Mouse (Mus musculus): ENCODE results near the gene Zbtb12. TPM values are rescaled to one million over a fixed set of nuclear protein-coding genes. Genes with fewer than 3 reads are reported as not detected.
A peak's percentile ranks its signal among the peaks of the same experiment; 100 is the strongest.
"Not testable (repeated sequence)": the region's sequence is repeated elsewhere in the genome, so short reads cannot be mapped to it uniquely, and the experiment has no call there.

The Zbtb12 gene
- 3.5 and 4.3 TPM in 2 replicates for polyA plus RNA-seq (2015; fragmentation: Nextera tagmentation; extraction: Ambion mirVana)

DNA sequence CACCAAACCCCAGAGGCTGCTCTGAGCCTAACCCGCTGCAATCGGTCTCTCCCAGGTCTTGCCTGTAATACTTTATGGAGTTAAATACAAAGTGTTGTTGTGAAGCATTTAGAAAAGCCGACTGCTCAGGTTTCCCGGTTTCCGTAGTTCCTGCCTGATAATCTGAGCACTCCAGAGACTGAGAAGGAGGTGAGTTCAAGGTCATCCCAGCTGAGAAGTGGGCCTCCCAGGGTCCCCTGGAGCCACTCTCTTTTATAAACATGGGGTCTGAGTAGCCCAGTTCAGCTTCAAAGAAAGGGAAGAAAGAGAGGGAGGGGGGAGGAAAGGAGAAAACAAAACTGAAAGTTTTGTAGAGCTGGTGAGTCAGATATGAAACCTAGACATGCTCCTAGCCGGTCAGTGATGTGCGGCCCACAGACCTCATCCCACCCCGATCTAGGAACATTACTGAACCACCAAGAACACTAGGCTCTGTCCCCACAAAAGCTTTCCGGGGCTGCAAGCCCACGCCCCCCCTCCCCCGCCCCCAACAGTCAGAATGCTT is at the start of gene Zbtb12:
Gene Zbtb12, plus strand, starts transcription at position 148 of the 544 bp plus-strand sequence.
- Histone ChIP-seq H3K27ac (ENCODE audit: low read length) (no peak within 1 kb of the TSS), H3K9ac (replicated peaks; ENCODE audit: low read length) (no peak within 1 kb of the TSS), H3K4me3 (ENCODE audit: low read length) (no peak within 1 kb of the TSS), H3K4me1 (ENCODE audit: insufficient read depth, low read length) (peaks cover 6% of the 10 kb centered on the region), H3K36me3 (ENCODE audit: insufficient read depth, low read length) (no peaks in the 10 kb centered on the region), H3K9me3 (ENCODE audit: low read length) (no peaks in the 10 kb centered on the region), H3K4me2 (replicated peaks; ENCODE audit: low read depth, low read length) (no peak within 1 kb of the TSS), H3K27me3 (ENCODE audit: insufficient read depth, low read length) (no peaks in the 10 kb centered on the region)
- ATAC-seq (ENCODE audit: low FRiP score, low TSS enrichment): no peak
- WGBS: 59% methylated on average over 11 of the region's 11 CpGs

DNA sequence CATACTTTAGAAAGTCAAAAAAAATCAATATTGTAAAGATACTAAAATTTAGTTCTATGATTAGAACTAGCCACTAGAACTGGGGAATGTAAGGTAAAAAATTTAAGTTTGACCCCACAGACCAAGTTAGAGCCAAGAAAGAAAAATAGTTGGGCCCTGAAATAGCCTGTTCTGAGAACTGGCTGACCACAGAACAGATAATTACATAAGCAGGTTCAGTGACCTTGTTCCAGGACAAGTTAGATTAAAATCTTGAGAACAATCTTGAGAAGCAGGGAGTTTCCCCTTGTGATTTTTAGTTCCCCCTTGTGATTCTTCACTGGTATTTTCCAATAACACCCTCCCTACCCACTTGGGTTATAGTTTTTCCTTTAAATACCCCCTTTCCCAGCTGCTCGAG is 48.5 kb upstream of the Zbtb12 start:
- H3K4me3 ChIP-seq (ENCODE audit: low read length); ATAC-seq (ENCODE audit: low FRiP score, low TSS enrichment); H3K4me2 ChIP-seq (replicated peaks; ENCODE audit: low read depth, low read length); H3K27me3 ChIP-seq (ENCODE audit: insufficient read depth, low read length); H3K9ac ChIP-seq (replicated peaks; ENCODE audit: low read length); H3K9me3 ChIP-seq (ENCODE audit: low read length); H3K27ac ChIP-seq (ENCODE audit: low read length); H3K4me1 ChIP-seq (ENCODE audit: insufficient read depth, low read length): not testable (repeated sequence)
- WGBS: 82% methylated on average over 1 of the region's 1 CpGs
- H3K36me3 ChIP-seq (ENCODE audit: insufficient read depth, low read length): peaks cover 52% of the 10 kb centered on the region

DNA sequence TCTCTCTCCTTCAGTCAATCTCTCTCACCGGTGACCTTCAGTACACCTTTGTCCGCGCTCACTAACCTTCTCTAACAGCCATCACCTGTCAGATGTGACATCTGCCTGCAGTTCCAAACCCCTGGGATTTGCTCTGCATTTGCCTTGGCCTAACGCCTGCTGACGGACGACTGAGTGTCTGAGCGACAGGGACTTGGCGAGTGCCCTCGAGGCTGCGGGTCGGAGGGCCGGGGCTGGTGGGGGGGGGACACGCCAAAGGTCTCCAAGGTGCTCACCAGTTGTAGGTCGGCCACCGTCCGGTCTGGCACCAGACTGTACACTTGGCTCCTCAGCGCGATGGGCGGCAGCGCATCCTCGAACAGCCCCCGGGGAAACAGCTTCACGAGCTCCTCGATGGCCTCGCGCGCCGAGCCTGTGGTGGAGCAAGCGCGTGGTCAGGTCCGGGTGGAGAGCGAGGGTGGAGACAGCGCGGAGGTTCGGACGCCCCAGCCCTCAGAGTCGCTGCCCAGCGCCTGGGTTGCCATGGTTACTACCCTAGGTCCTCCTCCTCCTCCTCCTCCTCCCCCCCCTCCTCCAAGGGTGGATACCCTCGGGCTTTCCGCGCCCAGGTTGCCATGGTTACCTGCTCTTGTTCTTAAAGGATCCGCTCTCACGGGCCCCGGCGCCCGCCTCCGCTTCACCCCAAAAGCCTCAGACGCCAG is 43.0 kb upstream of the Zbtb12 start:
- Histone ChIP-seq H3K4me2 (replicated peaks; ENCODE audit: low read depth, low read length) (peak overlapping the region; percentile 97), H3K4me3 (ENCODE audit: low read length) (peak overlapping the region; percentile 74), H3K36me3 (ENCODE audit: insufficient read depth, low read length) (peaks cover 31% of the 10 kb centered on the region), H3K4me1 (ENCODE audit: insufficient read depth, low read length) (peaks cover 16% of the 10 kb centered on the region), H3K9me3 (ENCODE audit: low read length) (no peaks in the 10 kb centered on the region), H3K27me3 (ENCODE audit: insufficient read depth, low read length) (no peaks in the 10 kb centered on the region), H3K27ac (ENCODE audit: low read length) (peak overlapping the region; percentile 80), H3K9ac (replicated peaks; ENCODE audit: low read length) (peak overlapping the region; percentile 87)
- peak; percentile 67 for ATAC-seq (ENCODE audit: low FRiP score, low TSS enrichment)
- WGBS: 4% methylated on average over 45 of the region's 48 CpGs

DNA sequence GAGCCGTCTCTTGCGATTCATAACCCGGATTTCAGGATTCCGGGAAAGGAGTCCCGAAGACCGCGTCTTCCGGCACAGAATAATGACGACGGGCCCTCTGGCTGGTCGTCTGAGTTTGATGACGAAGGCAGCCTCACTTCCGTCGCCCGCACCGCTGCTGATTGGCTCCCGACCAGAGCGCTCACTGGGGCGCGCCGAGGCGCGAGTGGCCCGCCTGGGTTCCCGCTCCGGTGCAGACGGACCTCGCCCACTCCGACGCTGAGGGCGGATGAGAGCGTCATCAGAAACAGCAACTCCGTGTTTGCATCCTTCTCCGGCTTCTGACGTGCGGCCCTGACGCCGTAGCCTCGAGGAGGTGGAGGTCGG is 42.4 kb upstream of the Zbtb12 start, which contains the start of the genes Stk19 and Dxo:
Gene Stk19, minus strand, starts transcription at position 90 of the 366 bp plus-strand sequence.
Gene Dxo, plus strand, starts transcription at position 164 of the 366 bp plus-strand sequence.
- H3K4me3 ChIP-seq (ENCODE audit: low read length): peak within 1 kb of the TSS; percentile 74
- H3K36me3 ChIP-seq (ENCODE audit: insufficient read depth, low read length): peaks cover 33% of the 10 kb centered on the region
- no peaks in the 10 kb centered on the region for H3K27me3 ChIP-seq (ENCODE audit: insufficient read depth, low read length)
- peak within 1 kb of the TSS; percentile 80 for H3K27ac ChIP-seq (ENCODE audit: low read length)
- ATAC-seq (ENCODE audit: low FRiP score, low TSS enrichment): peak; percentile 94
- H3K9me3 ChIP-seq (ENCODE audit: low read length): no peaks in the 10 kb centered on the region
- H3K4me2 ChIP-seq (replicated peaks; ENCODE audit: low read depth, low read length): peak within 1 kb of the TSS; percentile 97
- peak within 1 kb of the TSS; percentile 87 for H3K9ac ChIP-seq (replicated peaks; ENCODE audit: low read length)
- WGBS: under 1% methylated on average over 40 of the region's 40 CpGs
- peaks cover 16% of the 10 kb centered on the region for H3K4me1 ChIP-seq (ENCODE audit: insufficient read depth, low read length)

DNA sequence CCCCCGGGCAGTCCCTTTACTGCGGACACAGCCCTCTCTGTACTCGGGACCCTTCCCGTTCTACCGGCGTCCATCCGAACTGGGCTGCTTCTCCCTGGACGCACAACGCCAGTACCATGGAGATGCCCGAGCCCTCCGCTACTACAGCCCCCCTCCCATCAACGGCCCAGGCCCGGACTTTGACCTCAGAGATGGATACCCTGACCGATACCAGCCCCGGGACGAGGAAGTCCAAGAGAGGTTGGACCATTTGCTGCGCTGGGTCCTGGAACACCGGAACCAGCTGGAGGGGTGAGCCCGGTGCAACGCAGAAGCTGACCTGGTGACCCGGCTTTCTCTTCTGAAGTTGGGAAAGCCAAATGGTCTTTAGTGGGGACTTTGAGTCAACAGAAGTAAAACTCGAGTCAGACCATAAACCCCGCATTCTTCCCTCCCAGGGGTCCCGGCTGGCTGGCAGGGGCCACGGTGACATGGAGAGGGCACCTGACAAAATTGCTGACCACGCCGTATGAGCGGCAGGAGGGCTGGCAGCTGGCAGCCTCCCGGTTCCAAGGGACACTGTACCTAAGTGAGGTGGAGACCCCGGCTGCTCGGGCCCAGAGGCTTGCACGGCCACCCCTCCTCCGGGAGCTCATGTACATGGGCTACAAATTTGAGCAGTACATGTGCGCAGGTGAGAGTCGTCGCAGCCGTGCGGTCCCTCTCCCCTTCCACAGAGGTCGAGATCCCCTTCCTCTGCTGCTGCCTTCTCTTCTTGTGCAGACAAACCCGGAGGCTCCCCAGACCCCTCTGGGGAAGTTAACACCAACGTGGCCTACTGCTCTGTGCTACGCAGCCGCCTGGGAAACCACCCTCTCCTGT is 41.6 kb upstream of the Zbtb12 start:
- WGBS: 21% methylated on average over 41 of the region's 43 CpGs
- Histone ChIP-seq H3K4me3 (ENCODE audit: low read length) (peak overlapping the region; percentile 74), H3K4me2 (replicated peaks; ENCODE audit: low read depth, low read length) (peak overlapping the region; percentile 97), H3K27ac (ENCODE audit: low read length) (peak overlapping the region; percentile 78), H3K9ac (replicated peaks; ENCODE audit: low read length) (peak overlapping the region; percentile 87), H3K9me3 (ENCODE audit: low read length) (no peaks in the 10 kb centered on the region), H3K4me1 (ENCODE audit: insufficient read depth, low read length) (peaks cover 16% of the 10 kb centered on the region), H3K36me3 (ENCODE audit: insufficient read depth, low read length) (peaks cover 33% of the 10 kb centered on the region), H3K27me3 (ENCODE audit: insufficient read depth, low read length) (no peaks in the 10 kb centered on the region)
- ATAC-seq (ENCODE audit: low FRiP score, low TSS enrichment): peak; percentile 7; the same call in 1 of the 2 replicates

DNA sequence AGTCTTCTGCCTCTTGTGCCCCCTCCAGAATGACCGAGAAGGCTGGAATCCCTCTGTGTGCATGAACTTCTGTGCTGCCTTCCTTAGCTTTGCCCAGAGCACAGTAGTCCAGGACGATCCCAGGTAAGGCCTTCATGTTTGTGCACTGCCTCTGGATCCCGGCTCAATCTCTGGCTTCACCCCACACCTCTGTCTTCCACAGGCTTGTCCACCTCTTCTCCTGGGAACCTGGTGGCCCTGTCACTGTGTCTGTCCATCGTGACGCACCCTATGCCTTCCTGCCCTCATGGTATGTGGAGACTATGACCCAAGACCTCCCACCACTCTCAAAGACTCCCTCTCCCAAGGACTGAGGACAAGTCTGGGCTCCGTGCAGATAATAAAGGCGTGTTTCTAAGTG is 40.5 kb upstream of the Zbtb12 start:
- Histone ChIP-seq H3K36me3 (ENCODE audit: insufficient read depth, low read length) (peaks cover 43% of the 10 kb centered on the region), H3K4me3 (ENCODE audit: low read length) (no peak overlapping the region), H3K9ac (replicated peaks; ENCODE audit: low read length) (no peak overlapping the region), H3K9me3 (ENCODE audit: low read length) (no peaks in the 10 kb centered on the region), H3K27me3 (ENCODE audit: insufficient read depth, low read length) (no peaks in the 10 kb centered on the region), H3K4me2 (replicated peaks; ENCODE audit: low read depth, low read length) (no peak overlapping the region), H3K27ac (ENCODE audit: low read length) (no peak overlapping the region), H3K4me1 (ENCODE audit: insufficient read depth, low read length) (peaks cover 16% of the 10 kb centered on the region)
- WGBS: 87% methylated on average over 7 of the region's 7 CpGs
- no peak for ATAC-seq (ENCODE audit: low FRiP score, low TSS enrichment)

DNA sequence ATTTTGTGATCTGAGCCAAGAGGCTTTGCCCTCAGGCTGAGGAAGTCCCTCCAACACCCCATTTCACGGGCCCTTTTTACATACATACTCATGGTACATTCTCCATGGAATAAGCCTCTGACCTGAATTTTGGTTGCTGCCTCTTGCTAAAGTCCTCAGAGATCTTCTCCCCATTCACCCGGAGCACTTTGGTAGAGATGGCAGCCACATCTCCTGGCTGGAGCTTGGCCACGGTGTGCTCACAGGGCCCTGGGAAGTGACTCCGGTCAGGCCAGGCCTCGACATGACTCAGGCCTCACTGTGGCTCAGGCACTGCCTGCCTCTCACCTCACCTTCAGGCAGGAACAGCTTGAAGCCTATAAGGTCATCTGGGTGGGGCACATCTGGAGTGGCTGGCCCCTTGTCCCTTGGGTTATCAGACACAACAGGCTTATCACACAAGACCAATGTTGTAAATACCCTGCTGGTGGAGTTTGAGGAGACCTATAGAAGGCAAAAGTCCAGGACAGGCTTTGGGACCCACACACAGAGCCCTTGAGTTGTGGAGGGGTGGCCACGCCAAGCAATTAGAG is 38.5 kb upstream of the Zbtb12 start:
- no peak overlapping the region for H3K4me2 ChIP-seq (replicated peaks; ENCODE audit: low read depth, low read length)
- H3K4me3 ChIP-seq (ENCODE audit: low read length): no peak overlapping the region
- no peaks in the 10 kb centered on the region for H3K9me3 ChIP-seq (ENCODE audit: low read length)
- H3K27ac ChIP-seq (ENCODE audit: low read length): no peak overlapping the region
- H3K4me1 ChIP-seq (ENCODE audit: insufficient read depth, low read length): peaks cover 13% of the 10 kb centered on the region
- ATAC-seq (ENCODE audit: low FRiP score, low TSS enrichment): no peak
- H3K9ac ChIP-seq (replicated peaks; ENCODE audit: low read length): no peak overlapping the region
- peaks cover 61% of the 10 kb centered on the region for H3K36me3 ChIP-seq (ENCODE audit: insufficient read depth, low read length)
- 85% methylated on average over 6 of the region's 6 CpGs for WGBS
- H3K27me3 ChIP-seq (ENCODE audit: insufficient read depth, low read length): no peaks in the 10 kb centered on the region

DNA sequence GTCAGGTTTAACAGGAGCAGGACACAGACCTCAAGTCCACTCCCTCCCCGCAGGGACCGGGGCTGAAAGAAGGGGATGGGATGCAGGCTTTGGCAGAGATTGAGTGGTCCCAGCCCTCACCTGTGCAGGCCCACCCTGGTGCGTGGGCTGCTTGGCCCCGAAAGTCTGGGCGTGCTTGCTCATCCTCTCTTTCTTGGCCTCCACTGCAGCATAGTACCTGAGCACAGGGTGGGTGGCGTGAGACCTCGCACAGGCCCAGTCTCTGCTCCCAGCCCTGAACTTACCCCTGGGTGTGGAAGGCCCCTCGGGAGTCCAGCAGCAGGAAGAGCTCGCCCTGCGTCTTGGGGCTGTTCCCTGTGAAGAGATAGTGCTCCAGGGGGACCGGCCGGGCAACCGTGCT is 34.4 kb upstream of the Zbtb12 start:
- 93% methylated on average over 13 of the region's 13 CpGs for WGBS
- H3K4me3 ChIP-seq (ENCODE audit: low read length): no peak overlapping the region
- no peak for ATAC-seq (ENCODE audit: low FRiP score, low TSS enrichment)
- H3K27me3 ChIP-seq (ENCODE audit: insufficient read depth, low read length): no peaks in the 10 kb centered on the region
- H3K9me3 ChIP-seq (ENCODE audit: low read length): no peaks in the 10 kb centered on the region
- H3K27ac ChIP-seq (ENCODE audit: low read length): no peak overlapping the region
- H3K9ac ChIP-seq (replicated peaks; ENCODE audit: low read length): no peak overlapping the region
- H3K4me2 ChIP-seq (replicated peaks; ENCODE audit: low read depth, low read length): no peak overlapping the region
- peaks cover 7% of the 10 kb centered on the region for H3K4me1 ChIP-seq (ENCODE audit: insufficient read depth, low read length)
- H3K36me3 ChIP-seq (ENCODE audit: insufficient read depth, low read length): peaks cover 76% of the 10 kb centered on the region

DNA sequence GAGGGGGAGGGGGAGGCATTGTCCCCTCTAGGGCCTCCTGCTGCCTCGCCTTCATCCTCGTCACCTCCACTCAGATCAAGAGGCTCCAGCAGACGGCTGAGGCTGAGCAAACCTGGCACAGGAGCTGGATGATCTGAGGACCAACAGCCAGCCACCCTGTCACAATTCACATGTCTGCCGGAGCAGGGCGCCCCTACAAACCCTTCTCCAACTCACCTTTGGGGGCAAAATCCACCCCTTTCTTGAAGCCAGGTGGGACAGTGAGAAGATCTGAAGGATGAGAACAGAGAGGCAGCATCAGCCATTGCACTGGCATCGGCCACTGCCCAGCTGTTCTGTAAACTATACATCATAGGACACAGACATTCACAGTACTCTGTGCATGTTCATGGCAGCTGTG is 32.1 kb upstream of the Zbtb12 start:
- 91% methylated on average over 6 of the region's 6 CpGs for WGBS
- Histone ChIP-seq H3K4me1 (ENCODE audit: insufficient read depth, low read length) (peaks cover 16% of the 10 kb centered on the region), H3K4me3 (ENCODE audit: low read length) (no peak overlapping the region), H3K4me2 (replicated peaks; ENCODE audit: low read depth, low read length) (no peak overlapping the region), H3K9ac (replicated peaks; ENCODE audit: low read length) (no peak overlapping the region), H3K9me3 (ENCODE audit: low read length) (no peaks in the 10 kb centered on the region), H3K27ac (ENCODE audit: low read length) (no peak overlapping the region), H3K36me3 (ENCODE audit: insufficient read depth, low read length) (peaks cover 55% of the 10 kb centered on the region), H3K27me3 (ENCODE audit: insufficient read depth, low read length) (no peaks in the 10 kb centered on the region)
- no peak for ATAC-seq (ENCODE audit: low FRiP score, low TSS enrichment)

Measured in kidney, embryonic 16.5 days (tissue).